Mouse (Mus musculus) heart, adult 8-10 months (tissue): ENCODE measurements around the gene Herpud2. TPM values are rescaled to one million over a fixed set of nuclear protein-coding genes. Genes with fewer than 3 reads are reported as not detected.

Source experiments
- DNase-seq: peaks from one replicate; pipeline ENCODE4 v3.0.0; 2022; ENCODE audit warnings: low spot score
- total RNA-seq, 4 experiments: library from RNA; stranded (reverse); gene quantifications; 2 replicates each; pipeline ENCODE4 v1.2.4; 2022

Herpud2 gene
- total RNA-seq, result 10 to 100 TPM; 32.6 to 39.9 (median 36.0) TPM

DNA sequence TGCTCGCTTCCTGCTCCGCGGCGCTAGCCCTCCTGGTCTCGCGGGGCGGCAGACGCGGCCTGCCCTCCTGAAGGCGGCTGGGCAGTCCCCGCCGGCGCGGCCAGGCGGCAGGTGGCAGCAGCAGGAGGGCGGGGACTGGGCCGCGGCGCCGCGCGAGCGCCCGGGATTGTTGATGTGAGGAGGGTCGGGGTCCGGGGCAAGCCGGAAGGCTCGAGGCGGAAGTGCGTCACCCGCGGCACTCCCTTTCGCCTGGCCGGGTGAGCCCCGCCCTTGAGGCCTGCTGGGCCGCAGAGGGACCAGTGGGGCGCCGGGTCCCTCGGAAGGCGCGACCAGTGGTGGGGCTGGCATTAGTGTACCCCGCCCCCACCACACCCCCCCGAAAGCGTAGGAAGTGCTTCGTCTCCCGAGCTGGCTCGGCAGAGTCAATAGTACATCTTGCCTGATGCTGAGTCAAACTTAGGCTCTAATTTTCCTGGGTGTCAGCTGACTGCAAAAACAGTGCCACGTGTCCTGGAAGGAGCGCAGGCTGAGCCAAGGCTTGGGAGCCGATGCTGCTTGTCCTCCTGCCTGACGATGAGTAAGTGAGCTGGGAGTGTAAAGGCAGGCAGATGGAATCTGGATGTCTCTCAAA lies at the start of gene Herpud2:
Gene Herpud2, minus strand, starts transcription at position 210 of the 631 bp plus-strand sequence.
- peak; percentile 91 for DNase-seq

DNA sequence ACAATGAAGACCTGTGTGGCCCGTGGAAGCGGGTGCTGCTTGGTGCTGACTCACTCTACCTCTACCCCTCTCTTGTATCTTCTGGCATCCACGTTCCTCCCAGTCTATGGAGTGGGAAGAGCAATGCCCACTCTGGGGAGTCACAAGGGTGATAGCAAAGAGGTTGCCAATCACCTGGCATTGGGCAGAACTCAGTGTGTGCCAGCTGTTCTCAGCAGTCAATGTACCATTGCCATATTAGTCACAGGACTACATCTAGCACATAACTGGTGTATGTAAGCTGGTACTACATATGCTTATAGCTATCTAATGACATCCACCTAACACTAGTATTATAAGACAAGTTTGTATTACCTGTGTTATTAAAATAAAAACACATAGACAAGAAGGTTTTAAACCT lies 49.4 kb upstream of the Herpud2 start:
- DNase-seq, result no peak

DNA sequence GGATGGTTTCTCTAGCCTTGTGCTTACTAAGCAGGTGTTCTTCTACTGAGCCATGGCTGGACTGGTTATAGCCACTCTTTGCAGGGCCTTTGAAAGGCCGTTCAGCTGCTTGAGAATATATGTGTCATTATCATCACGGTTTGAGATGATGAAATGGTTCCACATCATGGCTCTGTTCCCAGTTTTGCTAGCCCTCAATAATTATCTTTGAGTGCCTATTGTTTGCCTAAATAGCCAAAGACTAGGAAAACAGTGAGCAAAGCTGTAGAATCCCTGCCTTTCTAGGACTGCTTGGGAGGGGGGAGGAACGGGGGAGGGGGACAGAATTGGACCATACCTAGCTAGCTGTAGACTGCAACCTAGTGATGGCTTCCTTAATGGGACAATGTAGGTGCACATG lies 48.5 kb upstream of the Herpud2 start:
- DNase-seq, result no peak

DNA sequence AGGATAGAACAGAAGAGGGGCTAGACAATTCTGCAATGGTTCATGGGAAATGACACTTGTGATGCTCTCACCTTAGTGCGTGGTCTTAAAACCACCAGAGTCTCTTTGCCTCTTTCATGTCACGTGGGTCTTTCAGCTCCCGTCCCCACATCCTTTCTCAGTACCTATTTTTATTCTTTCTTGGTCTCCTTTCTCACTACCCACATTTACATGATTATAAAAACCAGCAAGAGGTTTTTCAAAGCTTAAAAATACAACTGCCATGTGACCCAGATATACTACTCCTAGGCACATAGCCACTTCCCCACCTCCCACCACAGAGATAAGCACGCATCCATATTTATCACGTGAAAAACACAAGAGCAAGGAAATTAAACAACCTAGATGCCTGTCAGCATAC lies 45.1 kb upstream of the Herpud2 start:
- no peak for DNase-seq

- DNase-seq, result no peak
These were observed 40.0 kb upstream of the Herpud2 start for GRCm38 (mm10) chr9:25191612-25192011.

- DNase-seq, result no peak
These were observed 34.9 kb upstream of the Herpud2 start for GRCm38 (mm10) chr9:25186501-25186900.

DNA sequence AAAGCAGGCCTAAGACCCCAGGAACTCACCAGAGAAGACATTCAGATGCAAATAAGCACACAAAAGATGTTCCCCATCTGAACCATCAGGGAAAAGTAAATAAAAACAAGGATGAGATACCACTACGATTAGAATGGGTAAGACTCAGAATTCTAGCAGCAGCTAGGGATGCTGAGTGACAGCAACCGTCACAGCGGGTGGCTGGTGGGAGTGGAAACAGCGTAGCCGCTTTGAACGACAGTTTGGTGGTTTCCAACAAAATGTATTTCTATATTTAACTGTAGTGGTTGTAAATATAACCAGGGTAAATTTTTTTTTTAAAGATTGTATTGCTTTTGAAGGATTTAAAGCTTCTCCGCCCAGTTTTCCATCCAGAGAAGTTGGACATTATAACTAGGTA lies 34.2 kb upstream of the Herpud2 start:
- no peak for DNase-seq

- DNase-seq, result no peak
These were observed 33.0 kb upstream of the Herpud2 start for GRCm38 (mm10) chr9:25184606-25185005.

DNA sequence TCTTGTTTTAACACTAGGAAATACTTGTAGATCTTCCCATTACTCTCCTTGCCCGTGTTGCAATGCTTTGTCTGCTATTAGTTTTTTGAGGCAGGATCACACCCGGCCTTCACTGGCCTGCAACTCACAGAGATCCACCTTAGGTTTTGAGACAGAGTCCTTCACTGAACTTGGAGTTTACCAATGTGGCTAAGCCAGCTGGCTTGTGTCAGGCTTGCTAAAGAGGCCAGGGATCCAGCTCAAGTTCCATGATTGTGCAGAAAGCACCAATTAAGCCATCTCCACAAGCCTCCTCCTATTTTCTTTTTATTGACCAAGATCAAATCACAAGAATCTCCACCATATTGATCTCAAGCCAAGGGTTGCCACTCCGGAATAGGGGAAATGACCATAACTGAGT lies 26.4 kb upstream of the Herpud2 start:
- DNase-seq, result peak; percentile 17

DNA sequence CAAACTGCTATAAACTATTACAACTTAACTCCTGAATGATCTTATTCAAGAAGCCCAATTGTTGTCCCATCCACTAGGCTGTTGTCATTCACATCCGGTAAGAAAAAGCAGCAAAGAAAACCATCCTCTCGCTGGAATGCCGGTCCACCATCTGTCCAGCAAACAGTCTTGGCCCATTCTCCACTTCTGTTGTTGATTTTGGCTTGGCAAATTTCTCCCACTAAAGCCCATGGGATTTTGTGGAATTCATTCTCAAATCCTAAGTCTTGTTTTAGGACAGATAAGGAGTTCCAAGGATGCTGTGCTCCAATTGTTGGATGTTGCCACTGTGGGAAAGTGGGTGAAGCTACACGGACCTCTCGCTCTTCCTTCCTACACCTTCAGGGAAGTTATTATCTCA lies 25.6 kb upstream of the Herpud2 start:
- peak; percentile 76 for DNase-seq

- DNase-seq, result peak; percentile 56
These were observed 24.9 kb upstream of the Herpud2 start for GRCm38 (mm10) chr9:25176562-25176961.

DNA sequence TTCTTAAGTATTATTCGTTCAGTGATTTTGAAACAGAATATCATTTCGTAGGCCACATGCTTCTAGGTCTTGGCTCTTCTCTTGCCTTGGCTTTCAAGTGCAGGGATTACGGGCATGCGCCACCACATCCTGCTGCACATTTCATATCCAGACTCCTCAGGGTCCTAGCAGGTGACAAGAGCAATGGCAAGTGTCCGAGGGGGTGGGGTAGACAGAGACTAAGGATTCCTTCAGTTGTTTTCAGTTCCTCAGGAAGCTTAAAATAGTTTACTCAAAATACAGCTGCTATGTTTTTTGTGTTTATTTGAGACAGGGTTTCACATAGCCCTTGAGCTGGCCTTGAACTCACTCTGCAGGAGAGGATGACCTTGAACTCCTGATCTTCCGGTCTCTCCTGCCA lies 24.4 kb upstream of the Herpud2 start:
- DNase-seq, result peak; percentile 16

GRCm38 (mm10) chr9:25175039-25175442 lies 23.4 kb upstream of the Herpud2 start:
- DNase-seq, result peak; percentile 84

DNA sequence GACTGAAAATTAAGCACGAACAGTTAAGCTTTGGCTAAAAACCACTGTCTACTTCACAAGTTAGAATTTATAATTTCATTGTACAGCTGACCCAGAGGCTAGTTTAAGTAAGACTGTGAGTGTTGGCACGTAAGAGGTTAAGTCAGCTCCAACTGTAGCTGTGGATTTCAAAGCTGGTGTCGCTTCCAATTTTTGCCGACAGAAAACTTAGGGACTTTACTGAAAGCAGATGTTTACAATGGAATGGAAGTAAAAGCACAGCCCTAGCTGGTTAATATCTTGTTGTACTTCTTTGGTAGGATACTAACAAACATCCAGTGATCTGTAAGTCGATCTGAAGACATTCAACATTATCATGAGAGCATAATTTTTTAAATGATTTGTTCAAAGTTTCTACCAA lies 23.0 kb upstream of the Herpud2 start:
- DNase-seq, result no peak

DNA sequence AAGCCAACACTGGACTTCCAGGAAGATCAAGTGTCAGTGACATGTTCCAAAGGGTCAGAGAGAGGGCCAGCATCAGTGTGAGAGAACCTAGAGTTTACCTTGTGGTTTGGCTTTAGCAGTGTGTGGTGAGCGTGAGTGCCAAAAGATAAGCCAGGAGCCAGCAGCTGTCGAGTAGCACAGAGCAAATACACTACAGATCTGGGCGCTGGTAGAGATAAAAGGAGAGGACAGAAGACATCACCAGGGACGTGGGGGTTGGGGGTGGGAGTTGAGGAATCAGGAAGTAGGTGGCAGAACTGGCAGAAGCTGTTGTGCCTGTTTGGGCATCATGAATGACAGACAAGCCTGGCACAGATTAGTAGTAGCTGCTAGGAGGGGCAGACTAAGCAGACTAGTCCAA lies 21.6 kb upstream of the Herpud2 start:
- DNase-seq, result peak; percentile 67

GRCm38 (mm10) chr9:25169626-25170025 lies 18.0 kb upstream of the Herpud2 start:
- DNase-seq, result no peak

DNA sequence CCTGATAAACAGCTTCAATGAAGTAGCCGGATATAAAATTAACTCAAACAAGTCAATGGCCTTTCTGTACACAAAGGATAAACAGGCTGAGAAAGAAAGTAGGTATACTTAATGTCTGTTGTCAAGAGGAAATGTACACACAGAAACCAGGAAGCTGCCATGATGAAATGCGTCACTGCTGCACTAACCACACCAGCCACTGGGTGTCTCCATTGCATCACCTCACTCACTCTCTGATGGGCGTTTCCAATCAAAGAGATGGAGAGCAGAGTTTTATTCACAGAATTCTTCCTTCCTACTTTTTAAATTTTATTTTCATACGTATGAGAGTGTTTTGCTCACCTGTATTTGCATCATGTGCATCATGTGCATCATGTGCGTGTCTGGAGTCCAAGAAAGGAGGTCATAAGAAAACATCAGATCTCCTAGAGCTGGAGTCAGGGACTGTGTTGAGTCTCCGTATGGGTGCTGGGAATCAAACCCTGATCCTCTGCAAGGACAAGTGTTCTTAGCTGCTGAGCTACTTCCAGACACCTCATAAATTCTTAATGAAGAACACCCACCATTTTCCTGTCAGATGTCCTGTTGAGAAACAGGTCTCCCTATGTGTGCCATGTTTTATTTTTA lies 16.0 kb upstream of the Herpud2 start:
- DNase-seq, result peak; percentile 82

DNA sequence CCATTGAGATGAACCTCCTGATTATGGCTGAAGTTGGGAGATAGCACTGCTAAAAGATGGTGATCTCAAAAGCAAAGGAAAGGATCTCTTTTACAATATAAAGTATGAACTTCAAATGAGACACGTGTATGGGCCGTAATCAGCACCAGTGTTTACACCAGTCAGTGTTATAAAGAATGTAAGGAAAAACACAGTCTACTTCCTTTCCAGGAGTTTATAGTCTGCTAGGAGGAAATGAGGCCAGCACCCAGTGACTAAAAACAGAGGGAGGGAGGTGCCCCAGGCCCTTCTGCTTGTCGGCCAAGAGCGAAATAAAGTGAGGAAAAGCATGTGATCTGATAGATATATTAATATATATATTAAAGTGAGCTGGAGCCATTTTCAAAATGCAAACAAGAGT lies 6.6 kb upstream of the Herpud2 start:
- DNase-seq, result no peak

GRCm38 (mm10) chr9:25156377-25156776 lies 4.8 kb upstream of the Herpud2 start:
- DNase-seq, result no peak

DNA sequence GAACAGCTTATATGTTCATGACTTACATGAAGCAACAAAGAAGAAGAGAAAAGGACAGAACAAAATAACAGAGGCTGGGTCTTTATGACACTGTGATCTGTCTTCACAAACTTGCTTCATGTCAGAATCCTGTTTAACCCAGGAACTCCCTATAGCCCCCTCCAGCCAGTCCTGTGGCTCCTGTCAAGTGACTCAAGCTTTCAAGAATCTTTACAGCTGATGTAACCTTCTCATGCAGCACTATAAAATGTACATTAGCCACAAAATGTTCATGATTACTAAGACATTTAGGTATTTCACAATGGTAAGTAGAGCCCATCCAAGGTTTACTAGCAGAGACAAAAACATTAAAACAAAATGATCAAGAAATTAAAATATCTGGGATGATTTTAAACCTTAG lies 1.4 kb upstream of the Herpud2 start:
- DNase-seq, result no peak

DNA sequence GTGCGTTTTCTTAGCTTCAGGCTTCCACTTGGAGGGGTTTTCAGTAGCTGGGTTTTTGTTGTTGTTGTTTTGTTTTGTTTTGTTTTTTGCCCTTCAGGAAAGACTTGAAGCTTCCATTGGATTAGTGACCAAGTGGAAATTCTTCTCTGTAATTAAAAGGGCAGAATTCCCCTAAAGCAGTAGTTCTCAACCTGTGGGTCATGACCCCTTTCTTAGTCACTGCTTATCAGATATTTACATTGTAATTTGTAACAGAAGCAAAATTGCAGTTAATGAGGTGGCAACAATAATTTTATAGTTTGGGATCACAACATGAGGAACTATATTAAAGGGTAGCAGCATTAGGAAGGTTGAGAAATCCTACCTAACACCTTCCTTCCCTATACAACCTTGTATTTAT lies 837 bp upstream of the Herpud2 start:
- no peak for DNase-seq

DNA sequence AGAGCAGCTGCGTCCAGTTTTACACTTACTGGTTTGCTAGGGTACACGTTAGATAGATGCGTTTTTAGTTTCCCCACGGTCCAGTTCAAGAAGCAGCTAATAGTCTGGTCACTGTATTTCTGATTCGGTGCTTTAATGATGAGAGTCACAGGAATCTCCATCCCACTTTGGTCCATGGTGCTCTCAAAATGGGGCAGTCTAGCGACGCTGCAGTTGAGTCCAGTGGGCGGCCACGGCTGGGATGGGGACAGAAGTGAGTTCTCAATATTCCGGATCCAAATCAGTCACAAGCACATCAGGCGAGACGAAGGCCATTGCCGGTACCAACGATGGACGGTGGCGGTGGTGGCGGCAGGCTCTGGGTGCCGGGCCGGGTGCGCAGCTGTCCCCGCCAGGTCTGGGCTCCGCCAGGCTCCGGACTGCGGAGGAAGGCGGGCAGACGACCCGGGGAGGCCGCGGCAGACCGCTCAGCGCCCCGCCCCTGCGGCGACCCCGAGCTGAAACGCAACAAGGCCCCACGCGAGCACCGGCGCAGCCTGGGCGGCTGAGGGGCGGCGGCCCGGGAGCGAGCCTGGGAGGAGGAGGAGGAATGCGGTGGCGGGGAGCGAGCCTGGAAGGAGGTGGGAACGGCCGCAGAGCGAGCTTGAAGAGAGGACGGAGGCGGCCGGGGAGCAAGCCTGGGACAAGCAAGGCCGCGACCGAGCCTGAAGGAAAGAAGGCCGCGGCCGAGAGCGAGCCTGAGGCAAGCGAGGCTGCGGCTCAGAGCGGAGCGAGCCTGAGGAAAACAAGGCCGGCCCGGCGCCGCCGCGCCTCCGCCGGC lies 619 bp downstream of the Herpud2 start:
- peak; percentile 52 for DNase-seq

DNA sequence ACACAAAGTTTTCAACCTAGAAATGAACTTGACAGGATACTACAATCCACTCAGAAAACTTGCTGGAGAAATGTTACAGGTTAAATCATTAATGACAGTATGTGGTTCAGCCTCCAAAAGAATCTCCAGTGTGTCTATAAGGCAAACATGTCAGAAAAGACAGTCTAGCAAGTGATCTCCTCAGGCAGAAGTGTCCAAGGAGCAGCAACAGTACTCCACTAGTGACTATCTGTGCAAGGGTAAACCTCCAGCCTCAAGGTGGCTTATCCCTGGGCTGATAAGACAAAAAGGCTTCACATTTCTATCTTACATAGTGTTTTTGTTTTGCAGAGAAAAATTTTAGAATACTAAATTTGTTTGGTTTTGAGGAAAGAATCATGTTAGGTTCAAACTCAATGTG lies 2.9 kb downstream of the Herpud2 start:
- DNase-seq, result no peak
